Mouse (Mus musculus): ENCODE measurements around the gene Fam53a. TPM values are rescaled to one million over a fixed set of nuclear protein-coding genes. Genes with fewer than 3 reads are reported as not detected.

The Fam53a gene
- total and polyA plus RNA-seq, 3 experiments: 43.6 to 62.8 TPM; not detected in 1

GRCm38 (mm10) chr5:33658664-33659050 is 29.2 kb upstream of the Fam53a start:
- TF ChIP-seq ZMIZ1 (IDR thresholded peaks at IDR 0.05; ENCODE audit: low read depth, low read length) (no peak), UBTF (IDR thresholded peaks at IDR 0.05; ENCODE audit: borderline replicate concordance, insufficient read depth, low read depth, low read length) (0 out of 2 replicates have a peak, but pooled peaks have one; percentile 70)
- no peaks in the 10 kb centered on the region for H3K9me3 ChIP-seq (replicated peaks; ENCODE audit: insufficient read depth, low read length)
- H3K36me3 ChIP-seq (ENCODE audit: control insufficient read depth in 1 of 2, insufficient read depth in 2 of 2, low read length in 2 of 2): peaks cover 18 to 27% of the 10 kb centered on the region in 2 experiments
- no peaks in the 10 kb centered on the region for H3K27me3 ChIP-seq (ENCODE audit: control insufficient read depth in 1 of 2, insufficient read depth in 2 of 2, low read length in 2 of 2)
- peak overlapping the region; percentile 80 to 83 for H3K4me3 ChIP-seq (ENCODE audit: control insufficient read depth in 1 of 2, insufficient read depth in 1 of 2, low read depth in 2 of 2, low read length in 2 of 2)
- H3K27ac ChIP-seq (ENCODE audit: control insufficient read depth, low read depth, low read length): peak overlapping the region; percentile 85
- peak overlapping the region; percentile 91 for H3K9ac ChIP-seq (ENCODE audit: control insufficient read depth, low read depth, low read length, poor library complexity, severe bottlenecking)
- no peak for DNase-seq (ENCODE audit: low read depth, low spot score)
- H3K4me1 ChIP-seq (ENCODE audit: control insufficient read depth in 1 of 2, insufficient read depth in 2 of 2, low read length in 2 of 2): peaks cover 0 to 21% of the 10 kb centered on the region in 2 experiments; a peak in 2 of 4 replicates
- peaks cover 53% of the 10 kb centered on the region for H3K79me2 ChIP-seq (ENCODE audit: control insufficient read depth, insufficient read depth, low read length, poor library complexity)

- Histone ChIP-seq H3K36me3 (ENCODE audit: control insufficient read depth in 1 of 2, insufficient read depth in 2 of 2, low read length in 2 of 2) (peaks cover 15 to 27% of the 10 kb centered on the region in 2 experiments), H3K4me1 (ENCODE audit: control insufficient read depth in 1 of 2, insufficient read depth in 2 of 2, low read length in 2 of 2) (peaks cover 0 to 21% of the 10 kb centered on the region in 2 experiments; a peak in 2 of 4 replicates), H3K27ac (ENCODE audit: control insufficient read depth, low read depth, low read length) (peak within 1 kb of the TSS; percentile 95), H3K27me3 (ENCODE audit: control insufficient read depth in 1 of 2, insufficient read depth in 2 of 2, low read length in 2 of 2) (no peaks in the 10 kb centered on the region), H3K9me3 (replicated peaks; ENCODE audit: insufficient read depth, low read length) (no peaks in the 10 kb centered on the region), H3K79me2 (ENCODE audit: control insufficient read depth, insufficient read depth, low read length, poor library complexity) (peaks cover 51% of the 10 kb centered on the region), H3K4me3 (ENCODE audit: control insufficient read depth in 1 of 2, insufficient read depth in 1 of 2, low read depth in 2 of 2, low read length in 2 of 2) (peak within 1 kb of the TSS; percentile 80 to 83), H3K9ac (ENCODE audit: control insufficient read depth, low read depth, low read length, poor library complexity, severe bottlenecking) (peak within 1 kb of the TSS; percentile 92)
- TF ChIP-seq USF1 (IDR thresholded peaks at IDR 0.05; ENCODE audit: low read depth, low read length) (no peak), GATA1 (IDR thresholded peaks at IDR 0.05; ENCODE audit: low read depth, low read length) (peak; percentile 13; the same call in 1 of the 2 replicates), RAD21 (IDR thresholded peaks at IDR 0.05; ENCODE audit: low read depth, low read length) (no peak), TCF12 (IDR thresholded peaks at IDR 0.05; ENCODE audit: low read depth, low read length) (no peak), POLR2A (IDR thresholded peaks at IDR 0.05; ENCODE audit: control insufficient read depth in 1 of 2, insufficient read depth in 1 of 2, low read depth in 1 of 2, low read length in 2 of 2, poor library complexity in 1 of 2) (peak; percentile 90 to 97), TBP (IDR thresholded peaks at IDR 0.05; ENCODE audit: low read depth, low read length) (peak; percentile 82)
- peak; percentile 99 for DNase-seq (ENCODE audit: low read depth, low spot score)
Measured at GRCm38 (mm10) chr5:33657787-33658663, 28.6 kb upstream of the Fam53a start, which contains the start of the genes Tacc3 and Tmem129. Gene Tacc3 (plus strand): TSS chr5:33658128. Gene Tmem129 (minus strand): TSS chr5:33658416.

GRCm38 (mm10) chr5:33657251-33657786 is 27.9 kb upstream of the Fam53a start:
- H3K79me2 ChIP-seq (ENCODE audit: control insufficient read depth, insufficient read depth, low read length, poor library complexity): peaks cover 52% of the 10 kb centered on the region
- peaks cover 0 to 21% of the 10 kb centered on the region in 2 experiments; a peak in 2 of 4 replicates for H3K4me1 ChIP-seq (ENCODE audit: control insufficient read depth in 1 of 2, insufficient read depth in 2 of 2, low read length in 2 of 2)
- H3K27me3 ChIP-seq (ENCODE audit: control insufficient read depth in 1 of 2, insufficient read depth in 2 of 2, low read length in 2 of 2): no peaks in the 10 kb centered on the region
- H3K27ac ChIP-seq (ENCODE audit: control insufficient read depth, low read depth, low read length): peak overlapping the region; percentile 78
- DNase-seq (ENCODE audit: low read depth, low spot score): peak; percentile 95
- H3K9ac ChIP-seq (ENCODE audit: control insufficient read depth, low read depth, low read length, poor library complexity, severe bottlenecking): peak overlapping the region; percentile 80
- H3K9me3 ChIP-seq (replicated peaks; ENCODE audit: insufficient read depth, low read length): no peaks in the 10 kb centered on the region
- peaks cover 12 to 30% of the 10 kb centered on the region in 2 experiments for H3K36me3 ChIP-seq (ENCODE audit: control insufficient read depth in 1 of 2, insufficient read depth in 2 of 2, low read length in 2 of 2)
- peak overlapping the region; percentile 67 to 75 for H3K4me3 ChIP-seq (ENCODE audit: control insufficient read depth in 1 of 2, insufficient read depth in 1 of 2, low read depth in 2 of 2, low read length in 2 of 2)
- TF ChIP-seq TBP (IDR thresholded peaks at IDR 0.05; ENCODE audit: low read depth, low read length) (no peak), USF2 (IDR thresholded peaks at IDR 0.05; ENCODE audit: borderline replicate concordance in 1 of 2, insufficient read depth in 1 of 2, low read depth in 1 of 2, low read length in 2 of 2) (no peak), POLR2A (IDR thresholded peaks at IDR 0.05; ENCODE audit: control insufficient read depth in 1 of 2, insufficient read depth in 1 of 2, low read depth in 1 of 2, low read length in 2 of 2, poor library complexity in 1 of 2) (peak in 1 of 2 experiments; percentile 49; a peak in 1 of 4 replicates), KAT2A (conservative IDR thresholded peaks at IDR 0.05; ENCODE audit: low read depth, low read length) (no peak)

Measured in MEL (cell line).